Mouse (Mus musculus) forebrain, postnatal 0 days (tissue): ENCODE results near the gene Zmynd15. TPM values are rescaled to one million over a fixed set of nuclear protein-coding genes. Genes with fewer than 3 reads are reported as not detected.
A peak's percentile ranks its signal among the peaks of the same experiment; 100 is the strongest.
"Not testable (repeated sequence)": the region's sequence is repeated elsewhere in the genome, so short reads cannot be mapped to it uniquely, and the experiment has no call there.

Source experiments
- ATAC-seq: fragments of 200-750 bp; cut with Nextera tagmentation; 2 replicates; pipeline ENCODE4 v1.8.0; 2017; ENCODE audit warnings: mild to moderate bottlenecking, moderate library complexity
- DNase-seq: peaks from one replicate; pipeline ENCODE4 v3.0.0-alpha.2; 2015
- H3K27ac ChIP-seq: fragments of 300-500 bp; sonication (generic); 2 replicates; pipeline ENCODE4 v1.5.1; 2014; ENCODE audit warnings: low read depth, mild to moderate bottlenecking, antibody characterized with exemption, low read length, moderate library complexity, mixed read lengths
- H3K27me3 ChIP-seq: fragments of 300-500 bp; sonication (generic); 2 replicates; pipeline ENCODE4 v1.6.1; 2014; ENCODE audit warnings: mild to moderate bottlenecking, low read length, mixed read lengths; ENCODE audit not compliant: insufficient read depth
- H3K36me3 ChIP-seq: fragments of 300-500 bp; sonication (generic); 2 replicates; pipeline ENCODE4 v1.6.1; 2014; ENCODE audit warnings: mild to moderate bottlenecking, moderate library complexity; ENCODE audit not compliant: insufficient read depth
- H3K4me1 ChIP-seq: fragments of 300-500 bp; sonication (generic); 2 replicates; pipeline ENCODE4 v1.6.1; 2014; ENCODE audit warnings: antibody characterized with exemption; ENCODE audit not compliant: insufficient read depth
- H3K4me2 ChIP-seq: fragments of 300-500 bp; sonication (generic); 2 replicates; pipeline ENCODE4 v1.6.1; 2014; ENCODE audit warnings: low read depth, mild to moderate bottlenecking, moderate library complexity
- H3K4me3 ChIP-seq: fragments of 300-500 bp; sonication (generic); 2 replicates; pipeline ENCODE4 v1.5.1; 2014; ENCODE audit warnings: low read depth, low read length, mixed read lengths
- H3K9ac ChIP-seq: fragments of 300-500 bp; sonication (generic); 2 replicates; pipeline ENCODE4 v1.6.1; 2014; ENCODE audit warnings: mild to moderate bottlenecking
- H3K9me3 ChIP-seq: fragments of 300-500 bp; sonication (generic); 2 replicates; pipeline ENCODE4 v1.6.1; 2016; ENCODE audit warnings: low read length
- CTCF ChIP-seq: sonication (generic); IDR thresholded peaks from 2 replicates; pipeline ENCODE4 v1.5.1; 2016; ENCODE audit warnings: antibody characterized with exemption, control low read depth, low read depth
- WGBS: fragments of 180-500 bp; shearing (Covaris S2); extraction: QIAGEN DNeasy Blood & Tissue Kit; methylation state at CpG from one replicate; pipeline ENCODE4 v1.1.7; 2014; 5-methylcytosine and 5-hydroxymethylcytosine counted together
- polyA plus RNA-seq: library from polyadenylated mRNA; unstranded; fragments of >200 nt; fragmentation: Nextera tagmentation; extraction: Ambion mirVana; gene quantifications from 2 replicates; pipeline ENCODE4 v1.2.1, GENCODE M21; 2015
- total RNA-seq: library from RNA; depleted of rRNA; stranded (reverse); fragments of >200 nt; gene quantifications from 2 replicates; pipeline ENCODE4 v1.2.3, GENCODE M21; 2014; rRNA removed

Zmynd15 gene
- total RNA-seq (0.54 and 1.1 TPM in 2 replicates), polyA plus RNA-seq (0.24 and 0.84 TPM in 2 replicates)

DNA sequence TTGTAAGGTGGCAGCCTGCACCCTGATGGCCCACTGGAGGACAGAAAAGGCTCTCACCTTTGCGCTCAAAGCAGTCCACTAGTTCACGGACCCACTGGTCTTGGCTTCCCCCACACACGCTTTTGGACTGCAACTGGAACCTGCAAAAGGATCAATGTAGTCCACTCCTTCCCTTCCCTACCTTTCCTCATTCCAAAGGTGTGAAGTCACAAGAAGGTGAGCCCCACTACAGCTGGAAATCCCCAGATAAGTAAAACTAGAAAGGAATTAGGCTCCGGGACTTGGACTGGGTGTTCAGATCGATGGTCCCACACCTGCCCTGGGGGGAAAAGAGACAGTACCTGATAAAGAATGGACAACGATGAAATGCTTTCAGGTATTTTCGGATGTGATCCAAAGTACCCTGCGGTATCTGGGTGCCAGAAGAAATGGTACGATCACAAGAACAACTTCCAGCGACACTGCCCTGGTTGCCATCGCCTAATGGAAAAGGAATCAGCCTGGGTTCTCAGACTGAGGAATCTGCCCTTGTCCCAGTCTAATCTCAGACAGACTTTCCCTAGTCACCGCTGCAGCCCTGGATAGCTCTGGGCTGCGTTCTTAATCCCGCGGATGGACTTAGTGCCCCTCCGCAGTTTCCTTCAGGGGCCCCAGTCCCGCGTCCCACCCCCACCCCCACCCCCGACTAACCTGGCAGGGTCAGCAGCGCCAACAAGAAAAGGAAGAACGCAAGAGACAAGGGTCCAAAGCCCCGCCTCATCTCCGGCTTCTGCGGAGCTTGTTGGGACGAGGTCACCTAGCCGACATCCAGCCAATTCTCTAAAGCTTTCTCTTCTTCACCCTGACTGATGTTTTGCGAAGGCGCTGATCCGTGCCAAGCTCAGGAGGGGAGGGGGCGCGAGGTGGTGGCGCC, at the start of gene Zmynd15:
Zmynd15 (plus strand) TSS at position 746 of the 913 bp plus-strand sequence.
- Histone ChIP-seq H3K36me3 (no peaks in the 10 kb centered on the region), H3K4me1 (no peaks in the 10 kb centered on the region), H3K9me3 (no peaks in the 10 kb centered on the region), H3K9ac (peak within 1 kb of the TSS; percentile 39; the same call in 1 of the 2 replicates), H3K4me3 (peak within 1 kb of the TSS; percentile 38), H3K27ac (no peak within 1 kb of the TSS), H3K4me2 (peak within 1 kb of the TSS; percentile 62), H3K27me3 (peaks cover 7% of the 10 kb centered on the region)
- no peak for TF ChIP-seq CTCF
- no peak for ATAC-seq
- no peak for DNase-seq
- WGBS = 21% methylated on average over 30 of the region's 32 CpGs

DNA sequence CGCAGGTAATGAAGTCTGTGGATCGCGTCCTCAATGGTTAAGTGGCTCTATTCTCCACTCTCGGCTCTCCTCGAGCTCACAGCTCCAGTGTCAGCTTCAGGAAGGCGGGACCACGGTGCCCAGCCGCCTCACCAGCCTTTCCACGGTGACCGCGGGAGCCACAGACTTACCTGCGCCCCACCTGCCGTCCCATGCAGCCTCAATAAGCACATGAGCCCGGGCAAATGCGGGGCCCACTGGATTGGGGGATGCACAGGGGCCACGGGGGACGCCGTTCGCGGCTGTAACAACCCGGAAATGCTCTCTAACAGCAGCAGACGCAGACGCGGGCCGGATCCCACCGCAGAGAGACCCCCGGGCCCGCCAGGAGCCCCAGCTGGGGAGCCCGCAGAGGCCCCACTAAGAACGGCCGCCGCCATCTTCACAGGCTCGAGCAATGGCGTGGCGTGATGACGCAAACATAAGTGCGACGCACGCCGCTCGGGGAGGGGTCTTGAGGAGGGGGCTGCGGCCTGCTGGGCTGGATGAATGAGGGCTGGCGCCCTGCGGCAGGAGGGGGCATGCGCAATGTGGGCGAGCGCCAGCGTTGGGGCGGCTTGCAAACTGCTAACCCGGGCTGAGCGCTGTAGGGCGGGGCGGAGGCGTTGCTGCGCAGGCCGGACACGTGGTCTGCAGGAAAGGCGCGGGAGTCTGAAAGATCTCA, 49.5 kb upstream of the Zmynd15 start, which contains the start of gene Pelp1:
Pelp1 (minus strand) TSS at position 438 of the 703 bp plus-strand sequence.
- Histone ChIP-seq H3K4me1 (peaks cover 11% of the 10 kb centered on the region), H3K4me2 (peak within 1 kb of the TSS; percentile 89), H3K9ac (peak within 1 kb of the TSS; percentile 96), H3K36me3 (peaks cover 7% of the 10 kb centered on the region), H3K9me3 (no peaks in the 10 kb centered on the region), H3K27me3 (no peaks in the 10 kb centered on the region), H3K4me3 (peak within 1 kb of the TSS; percentile 96), H3K27ac (peak within 1 kb of the TSS; percentile 86)
- TF ChIP-seq CTCF = no peak; the same call in 1 of the 2 replicates
- ATAC-seq (peak; percentile 98), DNase-seq (peak; percentile 98)
- whole genome bisulfite sequencing = under 1% methylated on average over 59 of the region's 59 CpGs

DNA sequence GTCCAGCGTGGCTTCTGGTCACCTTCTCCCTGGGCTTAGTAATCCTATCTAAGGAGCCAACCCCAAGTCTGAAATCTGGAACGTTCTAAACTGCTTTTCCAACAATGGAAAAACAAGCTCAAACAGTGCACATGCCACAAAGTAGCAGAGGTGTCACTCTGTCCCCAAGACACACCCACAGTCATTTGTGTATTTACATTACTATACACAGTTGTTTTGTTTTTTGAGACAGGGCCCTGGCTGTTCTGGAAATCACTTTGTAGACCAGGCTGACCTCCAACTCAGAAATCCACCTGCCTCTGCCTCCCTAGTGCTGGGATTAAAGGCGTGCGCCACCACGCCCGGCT, 49.0 kb upstream of the Zmynd15 start:
- DNase-seq (no peak), ATAC-seq (no peak)
- WGBS = 60% methylated on average over 6 of the region's 6 CpGs
- TF ChIP-seq CTCF = no peak
- peaks cover 11% of the 10 kb centered on the region for H3K4me1 ChIP-seq
- H3K4me2 ChIP-seq = peak overlapping the region; percentile 89
- H3K9ac ChIP-seq = peak overlapping the region; percentile 96
- peaks cover 6% of the 10 kb centered on the region for H3K36me3 ChIP-seq
- no peaks in the 10 kb centered on the region for H3K9me3 ChIP-seq
- no peaks in the 10 kb centered on the region for H3K27me3 ChIP-seq
- H3K27ac ChIP-seq = peak overlapping the region; percentile 86
- H3K4me3 ChIP-seq = peak overlapping the region; percentile 96

DNA sequence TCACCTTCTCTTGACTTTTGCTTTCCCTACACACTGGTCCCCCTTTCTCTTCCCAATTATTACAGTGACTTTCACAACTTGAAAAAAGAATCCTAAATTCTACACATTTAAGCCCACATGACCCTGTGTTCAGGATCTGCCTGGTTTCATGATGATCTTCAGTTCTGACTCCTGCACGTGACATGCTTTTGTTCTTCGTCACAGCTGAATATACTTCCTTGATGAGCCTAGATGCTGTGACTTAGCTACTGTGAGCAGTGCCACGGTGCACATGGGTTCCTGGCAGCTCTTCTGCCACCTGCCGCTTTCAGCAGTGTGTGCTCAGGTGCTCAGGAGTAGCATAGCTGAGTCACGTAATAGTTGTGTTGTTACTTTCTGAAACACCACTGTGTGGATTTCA, 46.6 kb upstream of the Zmynd15 start:
- H3K4me1 ChIP-seq = peaks cover 11% of the 10 kb centered on the region
- no peaks in the 10 kb centered on the region for H3K9me3 ChIP-seq
- no peak overlapping the region for H3K27ac ChIP-seq
- ATAC-seq (no peak), DNase-seq (no peak)
- TF ChIP-seq CTCF = no peak
- H3K4me2 ChIP-seq = no peak overlapping the region
- H3K27me3 ChIP-seq = no peaks in the 10 kb centered on the region
- no peaks in the 10 kb centered on the region for H3K36me3 ChIP-seq
- H3K9ac ChIP-seq = no peak overlapping the region
- 74% methylated on average over 5 of the region's 5 CpGs for WGBS
- no peak overlapping the region for H3K4me3 ChIP-seq

DNA sequence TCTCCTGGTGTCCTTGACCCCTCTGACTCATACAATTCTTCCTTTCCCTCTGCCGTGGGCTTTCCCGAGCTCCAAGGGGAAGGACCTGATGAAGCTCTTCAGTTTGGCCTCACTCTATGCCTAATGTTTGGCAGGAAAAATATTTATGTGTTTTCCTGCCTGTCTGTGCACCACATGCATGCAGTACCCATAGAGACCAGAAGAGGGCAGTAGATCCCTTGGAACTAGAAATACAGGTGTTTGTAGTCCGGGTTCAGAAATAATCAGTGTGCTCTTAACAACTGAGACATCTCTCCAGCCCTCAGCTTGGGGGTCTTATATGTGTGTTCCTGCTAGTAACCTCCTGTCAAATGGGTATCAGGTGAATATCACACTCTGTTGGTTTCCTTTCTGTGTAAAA, 45.3 kb upstream of the Zmynd15 start:
- DNase-seq = peak; percentile 87
- Histone ChIP-seq H3K27ac (no peak overlapping the region), H3K4me2 (no peak overlapping the region), H3K4me1 (peaks cover 1% of the 10 kb centered on the region; the same call in 1 of the 2 replicates), H3K27me3 (no peaks in the 10 kb centered on the region), H3K9ac (no peak overlapping the region), H3K9me3 (no peaks in the 10 kb centered on the region), H3K4me3 (no peak overlapping the region), H3K36me3 (no peaks in the 10 kb centered on the region)
- WGBS = 8% methylated on average over 3 of the region's 3 CpGs
- ATAC-seq = no peak
- peak; percentile 94 for TF ChIP-seq CTCF

DNA sequence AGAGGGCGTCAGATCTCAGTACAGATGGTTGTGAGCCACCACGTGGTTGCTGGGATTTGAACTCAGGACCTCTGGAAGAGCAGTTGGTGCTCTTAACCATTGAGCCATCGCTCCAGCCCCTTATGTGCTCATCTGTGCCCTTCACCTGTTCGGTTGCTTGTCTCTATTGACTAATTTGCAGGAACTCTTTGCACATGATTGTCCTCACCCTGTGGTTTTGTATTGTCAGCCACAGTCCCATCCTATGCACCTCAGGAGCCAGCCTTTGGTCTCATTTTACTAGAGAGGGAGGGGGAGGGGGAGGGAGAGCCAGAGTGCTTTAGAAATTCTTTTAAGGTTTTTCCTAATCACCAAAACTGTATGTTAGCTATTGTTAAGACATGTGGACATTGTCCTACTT, 41.0 kb upstream of the Zmynd15 start:
- Histone ChIP-seq H3K9me3 (no peaks in the 10 kb centered on the region), H3K36me3 (no peaks in the 10 kb centered on the region), H3K4me3 (no peak overlapping the region), H3K27ac (no peak overlapping the region), H3K9ac (no peak overlapping the region), H3K4me2 (no peak overlapping the region), H3K27me3 (no peaks in the 10 kb centered on the region), H3K4me1 (no peaks in the 10 kb centered on the region)
- no peak for ATAC-seq
- no peak for TF ChIP-seq CTCF
- WGBS = 71% methylated on average over 4 of the region's 4 CpGs
- DNase-seq = no peak

DNA sequence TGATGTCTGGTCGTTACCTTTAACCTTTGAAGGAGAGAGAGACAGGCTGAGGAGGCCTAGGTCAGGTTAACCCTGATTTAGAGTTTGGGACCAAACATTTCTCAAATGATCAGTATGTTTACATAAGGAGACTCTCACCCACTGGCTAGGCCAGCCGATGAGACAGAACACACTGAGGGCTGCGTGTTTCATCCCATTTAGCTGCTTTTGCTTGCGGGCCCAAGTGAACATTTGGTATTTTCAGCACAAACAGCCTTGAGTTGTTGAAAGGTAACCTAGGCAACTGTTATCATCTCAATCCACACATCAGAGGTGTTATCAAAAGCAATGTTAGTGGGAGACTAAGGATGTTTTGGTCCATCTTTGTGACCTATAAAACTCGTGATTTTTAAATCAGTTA, 39.7 kb upstream of the Zmynd15 start:
- no peak overlapping the region for H3K9ac ChIP-seq
- no peaks in the 10 kb centered on the region for H3K36me3 ChIP-seq
- no peak for TF ChIP-seq CTCF
- no peak overlapping the region for H3K27ac ChIP-seq
- no peak overlapping the region for H3K4me3 ChIP-seq
- ATAC-seq = no peak
- DNase-seq = no peak
- H3K4me2 ChIP-seq = no peak overlapping the region
- 61% methylated on average over 5 of the region's 5 CpGs for WGBS
- no peaks in the 10 kb centered on the region for H3K9me3 ChIP-seq
- no peaks in the 10 kb centered on the region for H3K4me1 ChIP-seq
- no peaks in the 10 kb centered on the region for H3K27me3 ChIP-seq

DNA sequence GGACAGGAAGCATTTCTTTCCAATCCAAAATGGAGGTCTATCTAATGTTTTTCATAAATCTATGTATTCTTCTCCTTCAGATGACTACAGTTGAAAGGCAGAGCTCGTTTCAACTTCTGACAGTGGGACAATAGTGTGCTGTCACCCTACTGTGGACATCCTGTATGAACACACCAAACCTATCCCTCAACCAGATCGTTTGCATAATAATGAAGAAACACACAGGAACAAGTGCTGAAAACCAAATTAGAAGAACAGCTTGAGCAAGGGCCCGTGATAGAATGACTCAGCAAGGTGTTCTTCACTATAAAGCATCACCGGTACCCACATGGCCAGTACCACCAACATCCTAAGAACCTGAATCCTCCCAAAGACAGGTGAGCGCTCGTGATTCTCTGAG, 32.6 kb upstream of the Zmynd15 start:
- H3K27ac ChIP-seq, H3K9ac ChIP-seq, H3K36me3 ChIP-seq, ATAC-seq, H3K4me2 ChIP-seq, H3K9me3 ChIP-seq, H3K4me3 ChIP-seq, H3K27me3 ChIP-seq, DNase-seq, H3K4me1 ChIP-seq: not testable (repeated sequence)
- WGBS = 61% methylated on average over 6 of the region's 6 CpGs
